Mouse (Mus musculus) granulocyte monocyte progenitor cell, adult 5-6 weeks (primary cell): Measurements from ENCODE around the gene Atp5l. TPM values are rescaled to one million over a fixed set of nuclear protein-coding genes. Genes with fewer than 3 reads are reported as not detected.

Source experiments
- ATAC-seq: replicated peaks from 2 replicates; pipeline ENCODE4 v1.8.0; 2016; ENCODE audit warnings: mild to moderate bottlenecking, moderate TSS enrichment, inconsistent platforms; ENCODE audit not compliant: poor library complexity, severe bottlenecking
- total RNA-seq, 2 experiments: library from RNA; stranded (forward) in 1 of 2; stranded (reverse) in 1 of 2; fragments of 200-712, 200-1000 nt in 1 of 2; fragments of >200 nt in 1 of 2; fragmentation: Nextera tagmentation in 1 of 2; gene quantifications; 2 replicates each; pipeline ENCODE4 v1.2.3; 2014 to 2017

Atp5l gene
- total RNA-seq, 2 experiments from 2014 or later = 149 to 961 TPM

DNA sequence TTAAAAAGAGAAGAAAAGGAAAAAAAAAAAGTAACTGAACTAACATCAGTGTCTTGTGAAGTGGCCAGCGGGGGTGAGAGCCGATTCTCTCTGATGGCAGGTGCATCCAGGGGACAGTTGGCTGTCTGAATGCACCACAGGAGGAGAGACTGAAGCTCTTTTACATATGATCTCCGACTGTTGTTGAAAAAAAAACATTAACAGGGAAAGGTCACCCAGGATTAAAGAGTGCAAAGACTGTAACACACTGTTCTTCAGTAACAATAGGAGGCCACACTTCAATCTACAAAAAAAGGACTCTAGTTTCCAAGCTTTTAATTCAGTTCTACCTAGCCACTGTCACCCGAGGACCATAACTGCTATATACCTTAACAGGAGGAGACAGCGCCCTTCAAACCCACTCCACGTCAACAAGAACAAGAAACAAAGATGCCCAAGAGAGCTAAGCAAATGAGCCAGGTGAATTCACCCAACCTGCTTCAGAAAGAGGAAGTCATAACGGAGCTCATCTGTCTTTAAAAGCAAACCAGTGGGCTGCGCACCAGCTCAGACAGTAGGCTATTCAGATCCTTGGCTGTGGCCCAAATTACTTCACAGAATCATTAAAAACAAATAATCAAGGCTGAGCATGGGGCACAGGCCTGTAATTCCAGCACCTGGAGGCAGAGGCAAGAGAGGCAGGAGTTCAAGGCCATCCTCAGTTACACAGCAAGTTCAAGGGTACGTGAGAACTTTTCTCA lies 53.9 kb downstream of the Atp5l start:
- ATAC-seq = no peak

Other genes with a start within 250 kb of the Atp5l start
- not detected in 2 replicates for gene Treh, start 247.5 kb downstream of the Atp5l start, total RNA-seq (2014; fragmentation: Nextera tagmentation)
- gene Treh, start 247.5 kb downstream of the Atp5l start, total RNA-seq (2017) = not detected in 2 replicates
- gene Phldb1, start 185.5 kb downstream of the Atp5l start, total RNA-seq (2014; fragmentation: Nextera tagmentation) = 2.5 and 3.6 TPM in 2 replicates
- gene Phldb1, start 185.5 kb downstream of the Atp5l start, total RNA-seq (2017) = 1.0 and 3.1 TPM in 2 replicates
- 133 and 158 TPM in 2 replicates for gene Arcn1, start 152.9 kb downstream of the Atp5l start, total RNA-seq (2014; fragmentation: Nextera tagmentation)
- gene Arcn1, start 152.9 kb downstream of the Atp5l start, total RNA-seq (2017) = 201 and 229 TPM in 2 replicates
- gene Ift46, start 152.8 kb downstream of the Atp5l start, total RNA-seq (2014; fragmentation: Nextera tagmentation) = 19.8 and 43.7 TPM in 2 replicates
- gene Ift46, start 152.8 kb downstream of the Atp5l start, total RNA-seq (2017) = 32.7 and 39.6 TPM in 2 replicates
- 1.6 TPM in 1 of 2 replicates, not detected in the other for gene Tmem25, start 121.4 kb downstream of the Atp5l start, total RNA-seq (2014; fragmentation: Nextera tagmentation)
- gene Tmem25, start 121.4 kb downstream of the Atp5l start, total RNA-seq (2017) = 0.34 TPM in 1 of 2 replicates, not detected in the other
- gene Ttc36, start 117.7 kb downstream of the Atp5l start, total RNA-seq (2014; fragmentation: Nextera tagmentation) = not detected in 2 replicates
- gene Ttc36, start 117.7 kb downstream of the Atp5l start, total RNA-seq (2017) = not detected in 2 replicates
- gene Kmt2a, start 39.4 kb downstream of the Atp5l start, total RNA-seq (2014; fragmentation: Nextera tagmentation) = 83.6 and 93.1 TPM in 2 replicates
- 7.4 and 10.8 TPM in 2 replicates for gene Kmt2a, start 39.4 kb downstream of the Atp5l start, total RNA-seq (2017)
- gene Ube4a, start 44.9 kb upstream of the Atp5l start, total RNA-seq (2014; fragmentation: Nextera tagmentation) = 37.9 and 49.8 TPM in 2 replicates
- gene Ube4a, start 44.9 kb upstream of the Atp5l start, total RNA-seq (2017) = 25.6 and 28.5 TPM in 2 replicates
- gene Cd3g, start 59.7 kb upstream of the Atp5l start, total RNA-seq (2014; fragmentation: Nextera tagmentation) = not detected in 2 replicates
- not detected in 2 replicates for gene Cd3g, start 59.7 kb upstream of the Atp5l start, total RNA-seq (2017)
- gene Cd3d, start 61.0 kb upstream of the Atp5l start, total RNA-seq (2014; fragmentation: Nextera tagmentation) = not detected in 2 replicates
- gene Cd3d, start 61.0 kb upstream of the Atp5l start, total RNA-seq (2017) = 0.21 TPM in 1 of 2 replicates, not detected in the other
- not detected in 2 replicates for gene Cd3e, start 88.9 kb upstream of the Atp5l start, total RNA-seq (2014; fragmentation: Nextera tagmentation)
- gene Cd3e, start 88.9 kb upstream of the Atp5l start, total RNA-seq (2017) = not detected in 2 replicates
- gene Mpzl2, start 119.1 kb upstream of the Atp5l start, total RNA-seq (2014; fragmentation: Nextera tagmentation) = not detected in 2 replicates
- gene Mpzl2, start 119.1 kb upstream of the Atp5l start, total RNA-seq (2017) = not detected in 2 replicates
- gene Mpzl3, start 134.4 kb upstream of the Atp5l start, total RNA-seq (2014; fragmentation: Nextera tagmentation) = 0.19 TPM in 1 of 2 replicates, not detected in the other
- gene Mpzl3, start 134.4 kb upstream of the Atp5l start, total RNA-seq (2017) = 1.2 and 2.2 TPM in 2 replicates
- 0.51 TPM in 1 of 2 replicates, not detected in the other for gene Jaml, start 158.4 kb upstream of the Atp5l start, total RNA-seq (2014; fragmentation: Nextera tagmentation)
- gene Jaml, start 158.4 kb upstream of the Atp5l start, total RNA-seq (2017) = 2.4 and 3.4 TPM in 2 replicates
- gene Scn2b, start 197.0 kb upstream of the Atp5l start, total RNA-seq (2014; fragmentation: Nextera tagmentation) = not detected in 2 replicates
- gene Scn2b, start 197.0 kb upstream of the Atp5l start, total RNA-seq (2017) = not detected in 2 replicates
- gene Scn4b, start 217.7 kb upstream of the Atp5l start, total RNA-seq (2014; fragmentation: Nextera tagmentation) = not detected in 2 replicates
- gene Scn4b, start 217.7 kb upstream of the Atp5l start, total RNA-seq (2017) = not detected in 2 replicates